Mouse (Mus musculus): ENCODE data around the gene Fbln7. TPM values are rescaled to one million over a fixed set of nuclear protein-coding genes. Genes with fewer than 3 reads are reported as not detected.

Gene Fbln7
- polyA plus RNA-seq, 1 experiment: 0.69 TPM

- Histone ChIP-seq H3K27ac (ENCODE audit: control insufficient read depth, insufficient read depth, low read length) (no peak overlapping the region), H3K36me3 (ENCODE audit: control insufficient read depth, insufficient read depth, low read length) (no peaks in the 10 kb centered on the region), H3K4me1 (replicated peaks; ENCODE audit: control insufficient read depth, insufficient read depth, low read length) (peaks cover 3% of the 10 kb centered on the region; the same call in 1 of the 2 replicates), H3K4me3 (ENCODE audit: control insufficient read depth, insufficient read depth, low read length) (no peak overlapping the region), H3K27me3 (ENCODE audit: control insufficient read depth, insufficient read depth, low read length) (no peaks in the 10 kb centered on the region)
- 89% methylated on average over 8 of the region's 8 CpGs for WGBS
- DNase-seq: no peak
- no peak for TF ChIP-seq CTCF (IDR thresholded peaks at IDR 0.05; ENCODE audit: borderline replicate concordance, control insufficient read depth, extremely low read depth, insufficient read depth, low read length, poor library complexity)
- TF ChIP-seq POLR2A (IDR thresholded peaks at IDR 0.05; ENCODE audit: control insufficient read depth, extremely low read depth, insufficient read depth, low read length, poor library complexity): no peak
These were observed 22.5 kb downstream of the Fbln7 start for GRCm38 (mm10) chr2:128885225-128885811.

DNA sequence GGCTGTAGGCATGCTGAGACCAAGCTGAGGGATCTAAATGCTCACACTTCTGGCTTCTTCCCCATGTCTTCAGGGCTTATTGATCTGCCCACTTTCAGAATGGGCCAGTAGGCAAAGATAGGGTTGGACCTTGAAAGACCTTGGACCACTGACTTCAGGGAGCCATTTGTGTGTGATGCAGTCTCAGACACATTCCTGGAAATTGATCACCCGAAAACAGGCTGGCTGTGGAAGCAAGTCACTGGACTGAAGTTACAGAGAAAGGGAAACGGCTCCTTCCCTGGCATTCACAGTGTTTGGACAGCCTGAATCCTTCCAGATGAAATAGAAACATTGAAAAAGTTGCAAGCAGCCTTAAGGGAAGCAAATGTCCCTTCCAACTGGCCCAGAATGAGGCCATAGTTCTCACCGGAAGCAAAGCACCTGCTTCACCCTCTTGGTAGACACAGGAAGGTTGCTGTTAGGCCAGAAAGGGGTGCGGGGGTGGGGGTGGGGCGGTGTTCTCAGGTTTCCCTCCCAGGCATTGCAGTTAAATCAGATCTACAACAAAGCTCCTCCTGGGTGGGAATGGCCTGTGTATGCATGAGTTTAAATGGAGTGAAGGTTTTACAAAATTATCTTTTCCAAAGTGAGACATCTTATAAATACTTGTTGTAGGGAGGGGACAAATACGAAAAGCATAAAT lies 25.2 kb downstream of the Fbln7 start:
- no peaks in the 10 kb centered on the region for H3K36me3 ChIP-seq (ENCODE audit: control insufficient read depth, insufficient read depth, low read length)
- WGBS: 83% methylated on average over 6 of the region's 6 CpGs
- H3K4me1 ChIP-seq (replicated peaks; ENCODE audit: control insufficient read depth, insufficient read depth, low read length): peaks cover 8% of the 10 kb centered on the region
- H3K27ac ChIP-seq (ENCODE audit: control insufficient read depth, insufficient read depth, low read length): no peak overlapping the region
- DNase-seq: no peak
- no peak for TF ChIP-seq POLR2A (IDR thresholded peaks at IDR 0.05; ENCODE audit: control insufficient read depth, extremely low read depth, insufficient read depth, low read length, poor library complexity)
- TF ChIP-seq CTCF (IDR thresholded peaks at IDR 0.05; ENCODE audit: borderline replicate concordance, control insufficient read depth, extremely low read depth, insufficient read depth, low read length, poor library complexity): no peak
- no peak overlapping the region for H3K4me3 ChIP-seq (ENCODE audit: control insufficient read depth, insufficient read depth, low read length)
- H3K27me3 ChIP-seq (ENCODE audit: control insufficient read depth, insufficient read depth, low read length): no peaks in the 10 kb centered on the region; the same call in 1 of the 2 replicates

GRCm38 (mm10) chr2:128890661-128891335 lies 28.0 kb downstream of the Fbln7 start:
- Histone ChIP-seq H3K4me1 (replicated peaks; ENCODE audit: control insufficient read depth, insufficient read depth, low read length) (peaks cover 8% of the 10 kb centered on the region), H3K27me3 (ENCODE audit: control insufficient read depth, insufficient read depth, low read length) (no peaks in the 10 kb centered on the region; the same call in 1 of the 2 replicates), H3K4me3 (ENCODE audit: control insufficient read depth, insufficient read depth, low read length) (no peak overlapping the region), H3K27ac (ENCODE audit: control insufficient read depth, insufficient read depth, low read length) (no peak overlapping the region), H3K36me3 (ENCODE audit: control insufficient read depth, insufficient read depth, low read length) (no peaks in the 10 kb centered on the region)
- no peak for TF ChIP-seq POLR2A (IDR thresholded peaks at IDR 0.05; ENCODE audit: control insufficient read depth, extremely low read depth, insufficient read depth, low read length, poor library complexity)
- TF ChIP-seq CTCF (IDR thresholded peaks at IDR 0.05; ENCODE audit: borderline replicate concordance, control insufficient read depth, extremely low read depth, insufficient read depth, low read length, poor library complexity): no peak
- no peak for DNase-seq
- WGBS: 97% methylated on average over 4 of the region's 4 CpGs

DNA sequence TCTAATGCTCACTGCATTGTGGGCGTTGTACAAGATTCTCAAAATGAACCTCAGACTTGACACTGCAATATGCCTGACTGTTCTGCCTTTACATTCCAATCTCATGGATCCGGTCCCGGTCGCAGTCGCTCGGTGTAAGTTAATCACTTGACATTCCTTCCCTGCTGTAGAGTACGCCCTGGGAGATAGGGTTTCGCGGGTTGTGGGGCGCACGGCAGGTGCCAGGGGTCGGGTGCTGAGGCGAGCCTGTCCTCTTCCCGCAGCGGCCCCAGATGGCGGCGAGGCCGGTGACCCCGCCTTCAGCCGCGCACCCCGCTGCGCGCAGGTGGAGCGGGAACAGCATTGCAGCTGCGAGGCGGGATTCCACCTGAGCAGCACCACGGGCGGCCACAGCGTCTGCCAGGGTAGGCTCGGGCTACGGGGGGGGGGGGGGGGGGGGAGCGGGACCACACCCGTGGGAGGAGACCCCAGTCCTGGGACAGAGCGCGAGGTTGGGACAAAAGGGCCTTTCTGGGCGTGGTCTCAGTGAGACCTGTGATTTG lies 29.5 kb downstream of the Fbln7 start:
- no peak for TF ChIP-seq CTCF (IDR thresholded peaks at IDR 0.05; ENCODE audit: borderline replicate concordance, control insufficient read depth, extremely low read depth, insufficient read depth, low read length, poor library complexity)
- TF ChIP-seq POLR2A (IDR thresholded peaks at IDR 0.05; ENCODE audit: control insufficient read depth, extremely low read depth, insufficient read depth, low read length, poor library complexity): no peak
- no peak overlapping the region for H3K27ac ChIP-seq (ENCODE audit: control insufficient read depth, insufficient read depth, low read length)
- H3K36me3 ChIP-seq (ENCODE audit: control insufficient read depth, insufficient read depth, low read length): no peaks in the 10 kb centered on the region
- H3K27me3 ChIP-seq (ENCODE audit: control insufficient read depth, insufficient read depth, low read length): no peaks in the 10 kb centered on the region; the same call in 1 of the 2 replicates
- H3K4me3 ChIP-seq (ENCODE audit: control insufficient read depth, insufficient read depth, low read length): no peak overlapping the region
- 14% methylated on average over 37 of the region's 37 CpGs for WGBS
- DNase-seq: peak; percentile 5
- peaks cover 8% of the 10 kb centered on the region for H3K4me1 ChIP-seq (replicated peaks; ENCODE audit: control insufficient read depth, insufficient read depth, low read length)

- no peak overlapping the region for H3K27ac ChIP-seq (ENCODE audit: control insufficient read depth, insufficient read depth, low read length)
- WGBS: 94% methylated on average over 6 of the region's 6 CpGs
- TF ChIP-seq POLR2A (IDR thresholded peaks at IDR 0.05; ENCODE audit: control insufficient read depth, extremely low read depth, insufficient read depth, low read length, poor library complexity) (no peak), CTCF (IDR thresholded peaks at IDR 0.05; ENCODE audit: borderline replicate concordance, control insufficient read depth, extremely low read depth, insufficient read depth, low read length, poor library complexity) (no peak)
- no peaks in the 10 kb centered on the region for H3K36me3 ChIP-seq (ENCODE audit: control insufficient read depth, insufficient read depth, low read length)
- DNase-seq: no peak
- no peaks in the 10 kb centered on the region for H3K4me1 ChIP-seq (replicated peaks; ENCODE audit: control insufficient read depth, insufficient read depth, low read length)
- H3K4me3 ChIP-seq (ENCODE audit: control insufficient read depth, insufficient read depth, low read length): no peak overlapping the region
- no peaks in the 10 kb centered on the region for H3K27me3 ChIP-seq (ENCODE audit: control insufficient read depth, insufficient read depth, low read length)
These were observed 40.1 kb downstream of the Fbln7 start for GRCm38 (mm10) chr2:128902843-128903242.

GRCm38 (mm10) chr2:128903661-128904060 lies 40.9 kb downstream of the Fbln7 start:
- H3K27me3 ChIP-seq (ENCODE audit: control insufficient read depth, insufficient read depth, low read length): no peaks in the 10 kb centered on the region
- no peak for TF ChIP-seq POLR2A (IDR thresholded peaks at IDR 0.05; ENCODE audit: control insufficient read depth, extremely low read depth, insufficient read depth, low read length, poor library complexity)
- TF ChIP-seq CTCF (IDR thresholded peaks at IDR 0.05; ENCODE audit: borderline replicate concordance, control insufficient read depth, extremely low read depth, insufficient read depth, low read length, poor library complexity): no peak
- H3K36me3 ChIP-seq (ENCODE audit: control insufficient read depth, insufficient read depth, low read length): no peaks in the 10 kb centered on the region
- WGBS: 94% methylated on average over 3 of the region's 3 CpGs
- no peaks in the 10 kb centered on the region for H3K4me1 ChIP-seq (replicated peaks; ENCODE audit: control insufficient read depth, insufficient read depth, low read length)
- DNase-seq: no peak
- H3K4me3 ChIP-seq (ENCODE audit: control insufficient read depth, insufficient read depth, low read length): no peak overlapping the region
- no peak overlapping the region for H3K27ac ChIP-seq (ENCODE audit: control insufficient read depth, insufficient read depth, low read length)

Measured in thymus, adult 2 months (tissue).